Mouse (Mus musculus): ENCODE measurements around the gene Nucks1.

DNA sequence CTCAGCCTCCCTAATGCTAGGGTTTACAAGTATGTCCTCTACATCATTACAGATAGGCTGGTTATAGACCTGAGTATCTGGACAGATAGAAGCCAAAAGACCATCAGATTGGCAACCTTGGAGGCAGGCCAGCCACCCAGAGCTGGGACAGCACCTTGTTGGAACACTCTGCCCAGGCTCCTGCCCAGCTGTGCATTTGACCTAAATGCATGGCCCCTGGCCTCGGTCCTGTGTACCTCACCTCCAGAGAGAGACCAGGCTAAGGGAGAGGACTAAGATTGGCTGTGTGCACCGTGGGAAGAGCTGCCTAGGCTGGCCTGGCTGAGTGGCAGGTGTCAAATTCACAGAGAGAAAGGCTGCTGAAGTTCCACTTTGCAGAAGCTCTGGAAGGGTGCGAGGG lies 58.2 kb downstream of the Nucks1 start:
- TF ChIP-seq CTCF (IDR thresholded peaks at IDR 0.05) (no peak), EP300 (IDR thresholded peaks at IDR 0.05) (no peak)

Measured in lung, postnatal 0 days (tissue).